Mouse (Mus musculus): ENCODE results near the gene Rims1.

DNA sequence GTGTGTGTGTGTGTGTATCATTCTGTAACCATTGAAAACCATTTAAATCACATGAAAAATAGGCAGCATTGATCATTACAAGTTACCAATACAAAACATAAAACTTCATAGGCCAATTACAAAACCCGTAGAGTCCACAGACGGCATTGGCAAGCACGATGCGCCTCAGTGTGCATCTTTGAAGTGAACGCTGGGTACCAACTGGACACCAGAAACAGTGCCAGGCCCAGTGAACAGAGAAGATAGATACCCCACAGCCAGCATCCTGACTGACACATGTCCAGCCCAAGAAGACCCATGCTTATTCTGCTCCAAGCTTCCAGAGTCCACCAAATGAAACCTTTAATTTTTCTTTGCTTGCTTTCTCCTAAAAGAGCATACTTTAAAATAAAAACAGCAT is 18.2 kb downstream of the Rims1 start:
- TF ChIP-seq GATA1 (IDR thresholded peaks at IDR 0.05; ENCODE audit: borderline replicate concordance, low read length) (no peak), FLI1 (IDR thresholded peaks at IDR 0.05; ENCODE audit: low read length) (no peak)
